Mouse (Mus musculus) NIH3T3 (cell line): ENCODE measurements at regions not wholly inside any gene's neighbourhood (a gene's known extent, or its start where the extent isn't known, plus 50 kb on each side); places are given as distances from the start of the nearest gene placed in this dataset.
"Not testable (repeated sequence)": the region's sequence is repeated elsewhere in the genome, so short reads cannot be mapped to it uniquely, and the experiment has no call there.

ENCODE experiments used
- DNase-seq: peaks from one replicate; pipeline ENCODE4 v3.0.0-alpha.2; 2012; ENCODE audit warnings: low read depth

GRCm38 (mm10) chr13:31050160-31050788 is 76.3 kb downstream of the Gm5447 start:
- DNase-seq, result peak; percentile 34

- not testable (repeated sequence) for DNase-seq
Measured at GRCm38 (mm10) chr13:31051586-31051985, 77.6 kb downstream of the Gm5447 start.

GRCm38 (mm10) chr13:31054356-31054755 is 80.4 kb downstream of the Gm5447 start:
- DNase-seq, result peak; percentile 42

GRCm38 (mm10) chr13:31055376-31056083 is 81.5 kb downstream of the Gm5447 start:
- DNase-seq, result no peak

- DNase-seq, result no peak
Measured at GRCm38 (mm10) chr13:31056154-31056871, 82.3 kb downstream of the Gm5447 start.

- peak; percentile 20 for DNase-seq
Measured at GRCm38 (mm10) chr13:31060916-31061431, 87.0 kb downstream of the Gm5447 start.

GRCm38 (mm10) chr13:31068343-31068742 is 94.3 kb downstream of the Gm5447 start:
- DNase-seq, result no peak

GRCm38 (mm10) chr13:31076541-31076940 is 102.5 kb downstream of the Gm5447 start:
- DNase-seq, result no peak

GRCm38 (mm10) chr13:31078751-31079150 is 104.7 kb downstream of the Gm5447 start:
- DNase-seq, result no peak

- DNase-seq, result no peak
Measured at GRCm38 (mm10) chr13:31080215-31080614, 106.2 kb downstream of the Gm5447 start.

- peak; percentile 89 for DNase-seq
Measured at GRCm38 (mm10) chr13:31082448-31083140, 108.6 kb downstream of the Gm5447 start.

GRCm38 (mm10) chr13:31101051-31101450 is 127.0 kb downstream of the Gm5447 start:
- DNase-seq, result no peak

GRCm38 (mm10) chr13:31107434-31107833 is 133.4 kb downstream of the Gm5447 start:
- no peak for DNase-seq

GRCm38 (mm10) chr13:31109231-31109630 is 135.2 kb downstream of the Gm5447 start:
- peak; percentile 74 for DNase-seq

GRCm38 (mm10) chr13:31122689-31123088 is 148.7 kb downstream of the Gm5447 start:
- peak; percentile 56 for DNase-seq

- no peak for DNase-seq
Measured at GRCm38 (mm10) chr13:31124547-31125216, 150.7 kb downstream of the Gm5447 start.

GRCm38 (mm10) chr13:31132501-31132900 is 158.5 kb downstream of the Gm5447 start:
- DNase-seq, result no peak

GRCm38 (mm10) chr13:31139686-31140085 is 165.7 kb downstream of the Gm5447 start:
- no peak for DNase-seq

- peak; percentile 30 for DNase-seq
Measured at GRCm38 (mm10) chr13:31147323-31147722, 173.3 kb downstream of the Gm5447 start.

GRCm38 (mm10) chr13:31154066-31154465 is 180.1 kb downstream of the Gm5447 start:
- DNase-seq, result no peak

- DNase-seq, result peak; percentile 81
Measured at GRCm38 (mm10) chr13:31163878-31164495, 190.0 kb downstream of the Gm5447 start.
